Mouse (Mus musculus): ENCODE data around the gene Slc47a1. TPM values are rescaled to one million over a fixed set of nuclear protein-coding genes. Genes with fewer than 3 reads are reported as not detected.

Gene Slc47a1
- 0.10 and 0.39 TPM in 2 replicates for polyA plus RNA-seq (2012; rRNA removed; ENCODE audit: low replicate concordance)

DNA sequence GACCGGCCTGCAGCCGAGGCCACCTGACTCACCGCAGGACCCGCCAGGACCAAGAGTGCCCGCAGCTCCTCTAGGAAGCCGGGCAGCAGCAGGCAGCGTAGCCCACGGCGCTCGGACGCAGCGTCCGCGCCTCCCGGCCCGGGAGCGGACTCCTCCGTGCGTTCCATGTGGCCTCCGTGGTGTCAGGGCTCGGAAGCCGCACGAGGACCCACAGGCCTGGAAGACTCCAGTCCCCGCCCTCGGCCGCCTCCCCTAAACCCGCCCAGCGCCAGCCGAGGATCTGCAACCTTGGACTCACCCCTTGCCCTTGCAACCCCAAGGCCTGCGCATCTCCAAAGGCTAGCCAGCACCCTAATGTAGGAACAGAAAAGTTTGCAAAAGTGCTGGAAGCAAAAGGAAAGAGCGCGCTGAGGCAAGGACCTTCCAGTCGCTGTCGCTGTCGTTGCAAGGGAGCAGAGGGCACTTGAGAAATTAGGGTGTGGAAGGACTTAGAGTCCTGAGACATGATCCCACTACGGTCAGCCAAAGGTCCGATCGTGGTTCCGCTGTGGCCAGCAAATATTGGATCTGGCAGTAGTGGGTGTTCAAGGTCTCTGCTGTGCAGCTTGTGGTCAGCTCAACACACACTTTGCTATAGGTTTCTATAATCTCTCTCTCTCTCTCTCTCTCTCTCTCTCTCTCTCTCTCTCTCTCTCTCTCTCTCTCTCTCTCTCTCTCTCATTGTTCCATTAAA is at the start of gene Slc47a1:
Gene Slc47a1 (minus strand): TSS at position 465 of the 733 bp plus-strand sequence.

DNA sequence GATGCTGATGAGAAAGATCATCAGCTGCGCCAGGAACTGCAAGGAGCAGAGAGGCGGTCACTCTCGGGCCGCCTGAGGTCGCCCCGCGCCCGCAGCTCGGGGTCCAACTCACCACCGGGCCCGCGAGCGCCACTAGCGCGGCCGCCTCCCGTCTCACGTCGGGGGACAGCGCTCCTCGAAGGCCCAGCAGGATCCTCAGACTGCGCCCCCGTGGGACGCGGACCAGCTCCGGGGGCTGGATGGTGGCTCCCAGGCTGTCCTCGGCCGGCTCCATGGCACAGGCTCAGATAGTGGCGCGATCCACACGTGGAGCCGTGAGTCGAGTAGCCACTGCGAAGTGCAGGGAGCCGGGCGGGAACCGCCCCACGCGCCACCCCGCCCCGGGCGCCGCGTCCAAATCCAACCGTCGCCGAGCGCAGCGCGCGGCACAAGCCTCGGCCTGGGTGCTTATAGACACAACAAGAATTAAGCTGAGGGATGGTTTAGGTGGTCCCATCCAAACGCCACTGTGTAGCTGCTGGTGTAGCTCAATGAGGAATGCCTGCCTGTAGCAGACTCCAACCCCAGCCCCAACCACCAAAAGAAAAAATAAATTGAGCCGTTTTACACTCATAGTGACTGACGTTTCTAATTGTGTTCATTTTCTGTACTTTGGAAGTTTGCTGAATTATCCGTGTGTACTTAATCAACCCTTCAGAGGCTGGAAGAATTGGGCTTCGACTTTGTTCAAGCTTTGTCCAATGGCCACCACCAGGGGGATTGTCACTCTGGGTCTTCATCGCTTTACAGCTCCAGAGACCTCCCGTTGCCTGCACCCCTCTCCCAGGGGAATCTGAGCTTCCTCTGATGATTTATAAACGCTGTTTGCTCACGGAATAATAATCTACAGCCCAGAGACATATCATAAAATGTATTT is 35.4 kb downstream of the Slc47a1 start, which contains the start of gene Slc47a2:
Gene Slc47a2 (minus strand): TSS at position 356 of the 916 bp plus-strand sequence.

Other genes with a start within 250 kb of the Slc47a1 start
- 38.7 and 79.2 TPM in 2 replicates for gene Usp22, start 203.3 kb downstream of the Slc47a1 start, polyA plus RNA-seq (2012; rRNA removed; ENCODE audit: low replicate concordance)
- gene Aldh3a1, start 170.8 kb downstream of the Slc47a1 start, polyA plus RNA-seq (2012; rRNA removed; ENCODE audit: low replicate concordance), result 0.09 and 0.87 TPM in 2 replicates
- gene Aldh3a2, start 110.9 kb downstream of the Slc47a1 start, polyA plus RNA-seq (2012; rRNA removed; ENCODE audit: low replicate concordance), result 54.5 and 64.1 TPM in 2 replicates
- gene Slc47a2, start 35.5 kb downstream of the Slc47a1 start, polyA plus RNA-seq (2012; rRNA removed; ENCODE audit: low replicate concordance), result 0.19 TPM in 1 of 2 replicates, not detected in the other
- 0.29 and 2.5 TPM in 2 replicates for gene Rnf112, start 75.8 kb upstream of the Slc47a1 start, polyA plus RNA-seq (2012; rRNA removed; ENCODE audit: low replicate concordance)
- 74.0 and 1,092 TPM in 2 replicates for gene Mfap4, start 107.1 kb upstream of the Slc47a1 start, polyA plus RNA-seq (2012; rRNA removed; ENCODE audit: low replicate concordance)
- 26.9 and 63.8 TPM in 2 replicates for gene Mapk7, start 116.1 kb upstream of the Slc47a1 start, polyA plus RNA-seq (2012; rRNA removed; ENCODE audit: low replicate concordance)
- gene B9d1, start 126.8 kb upstream of the Slc47a1 start, polyA plus RNA-seq (2012; rRNA removed; ENCODE audit: low replicate concordance), result 17.0 and 68.2 TPM in 2 replicates
- gene Epn2, start 201.3 kb upstream of the Slc47a1 start, polyA plus RNA-seq (2012; rRNA removed; ENCODE audit: low replicate concordance), result 41.8 and 44.8 TPM in 2 replicates

All from subcutaneous adipose tissue, adult 2 months (tissue).